Mouse (Mus musculus) liver, postnatal 0 days (tissue): ENCODE measurements around the gene Paqr8. TPM values are rescaled to one million over a fixed set of nuclear protein-coding genes. Genes with fewer than 3 reads are reported as not detected.

Experiments used
- ATAC-seq: fragments of 200-750 bp; cut with Nextera tagmentation; 2 replicates; pipeline ENCODE4 v1.8.0; 2017; ENCODE audit warnings: mild to moderate bottlenecking, moderate library complexity
- DNase-seq: peaks from one replicate; pipeline ENCODE4 v3.0.0-alpha.2; 2016
- H3K27ac ChIP-seq: fragments of 300-500 bp; sonication (generic); 2 replicates; pipeline ENCODE4 v1.5.1; 2014; ENCODE audit warnings: antibody characterized with exemption, moderate library complexity, mild to moderate bottlenecking, low read depth
- H3K27me3 ChIP-seq: fragments of 300-500 bp; sonication (generic); 2 replicates; pipeline ENCODE4 v1.6.1; 2014; ENCODE audit warnings: low read length, control low read depth, mixed read lengths; ENCODE audit not compliant: insufficient read depth
- H3K36me3 ChIP-seq: fragments of 300-500 bp; sonication (generic); replicated peaks from 2 replicates; pipeline ENCODE4 v1.6.1; 2014; ENCODE audit warnings: mild to moderate bottlenecking, control low read depth, low read length, moderate library complexity, mixed read lengths; ENCODE audit not compliant: insufficient read depth
- H3K4me1 ChIP-seq: fragments of 300-500 bp; sonication (generic); 2 replicates; pipeline ENCODE4 v1.6.1; 2014; ENCODE audit warnings: antibody characterized with exemption, mild to moderate bottlenecking, control low read depth; ENCODE audit not compliant: insufficient read depth
- H3K4me2 ChIP-seq: fragments of 300-500 bp; sonication (generic); 2 replicates; pipeline ENCODE4 v1.6.1; 2014; ENCODE audit warnings: low read depth, mild to moderate bottlenecking, low read length, moderate library complexity, mixed read lengths
- H3K4me3 ChIP-seq: fragments of 300-500 bp; sonication (generic); 2 replicates; pipeline ENCODE4 v1.5.1; 2014; ENCODE audit warnings: low read depth, low read length
- H3K9ac ChIP-seq: fragments of 300-500 bp; sonication (generic); replicated peaks from 2 replicates; pipeline ENCODE4 v1.6.1; 2014; ENCODE audit warnings: mild to moderate bottlenecking, moderate library complexity
- H3K9me3 ChIP-seq: fragments of 300-500 bp; sonication (generic); 2 replicates; pipeline ENCODE4 v1.6.1; 2016; ENCODE audit warnings: mild to moderate bottlenecking, control low read depth, low read length, mixed read lengths
- CTCF ChIP-seq: sonication (generic); IDR thresholded peaks from 2 replicates; pipeline ENCODE4 v1.5.1; 2016; ENCODE audit warnings: antibody characterized with exemption, low read depth
- EP300 ChIP-seq: IDR thresholded peaks from 2 replicates; pipeline ENCODE4 v1.6.1; 2016; ENCODE audit warnings: antibody characterized with exemption, low read depth, mild to moderate bottlenecking
- WGBS: fragments of 180-500 bp; shearing (Covaris S2); extraction: QIAGEN DNeasy Blood & Tissue Kit; methylation state at CpG from one replicate; pipeline ENCODE4 v1.1.7; 2014; ENCODE audit not compliant: insufficient replicate concordance; 5-methylcytosine and 5-hydroxymethylcytosine counted together
- polyA plus RNA-seq: library from polyadenylated mRNA; unstranded; fragments of >200 nt; fragmentation: Nextera tagmentation; extraction: Ambion mirVana; gene quantifications from 2 replicates; pipeline ENCODE4 v1.2.1, GENCODE M21; 2015

The Paqr8 gene
- polyA plus RNA-seq, 1 experiment from 2014 or later: 0.18 TPM

- Histone ChIP-seq H3K9me3 (no peaks in the 10 kb centered on the region), H3K4me3 (no peak overlapping the region), H3K4me1 (no peaks in the 10 kb centered on the region), H3K27ac (no peak overlapping the region), H3K9ac (no peak overlapping the region), H3K36me3 (no peaks in the 10 kb centered on the region), H3K27me3 (no peaks in the 10 kb centered on the region), H3K4me2 (no peak overlapping the region)
- DNase-seq: no peak
- WGBS: 76% methylated on average over 4 of the region's 4 CpGs
- TF ChIP-seq CTCF (no peak), EP300 (no peak)
- no peak for ATAC-seq
Observed at GRCm38 (mm10) chr1:20883079-20883478, 7.3 kb upstream of the Paqr8 start.

GRCm38 (mm10) chr1:20889677-20890403, 566 bp upstream of the Paqr8 start:
- Histone ChIP-seq H3K27ac (no peak overlapping the region), H3K4me1 (peaks cover 14% of the 10 kb centered on the region), H3K9ac (no peak overlapping the region; the same call in 1 of the 2 replicates), H3K9me3 (no peaks in the 10 kb centered on the region), H3K4me3 (peak overlapping the region; percentile 66), H3K4me2 (peak overlapping the region; percentile 98), H3K27me3 (peaks cover 11% of the 10 kb centered on the region), H3K36me3 (no peaks in the 10 kb centered on the region)
- no peak; the same call in 1 of the 2 replicates for ATAC-seq
- TF ChIP-seq CTCF (no peak), EP300 (no peak)
- WGBS: 33% methylated on average over 16 of the region's 16 CpGs
- DNase-seq: no peak

GRCm38 (mm10) chr1:20890941-20891399, 564 bp downstream of the Paqr8 start:
- H3K4me2 ChIP-seq: peak overlapping the region; percentile 98
- H3K9me3 ChIP-seq: no peaks in the 10 kb centered on the region
- H3K4me3 ChIP-seq: peak overlapping the region; percentile 66
- TF ChIP-seq CTCF: peak; percentile 47
- TF ChIP-seq EP300: no peak
- H3K27me3 ChIP-seq: peaks cover 11% of the 10 kb centered on the region
- under 1% methylated on average over 20 of the region's 20 CpGs for WGBS
- DNase-seq (peak; percentile 27), ATAC-seq (peak; percentile 68)
- peak overlapping the region; percentile 41 for H3K9ac ChIP-seq
- no peaks in the 10 kb centered on the region for H3K36me3 ChIP-seq
- H3K27ac ChIP-seq: no peak overlapping the region
- H3K4me1 ChIP-seq: peaks cover 14% of the 10 kb centered on the region

DNA sequence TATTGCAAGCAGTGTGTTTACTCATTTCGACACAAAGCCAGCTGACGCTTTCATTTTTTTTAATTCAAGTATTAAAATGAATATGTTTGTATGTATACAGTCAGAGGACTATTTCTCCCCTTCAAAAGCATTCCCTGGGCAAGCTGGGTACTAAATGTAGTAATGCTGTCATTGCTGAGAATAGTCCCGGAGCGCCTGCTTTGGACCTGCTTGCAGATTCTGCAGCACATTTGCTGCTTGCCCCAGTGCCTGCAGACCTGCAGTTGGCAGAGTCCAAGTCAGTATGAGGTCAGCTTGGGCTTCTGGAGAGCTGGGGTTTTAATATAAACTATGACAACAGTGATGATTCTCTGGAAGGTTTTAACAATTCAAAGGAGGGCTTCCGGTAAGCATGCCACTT, 2.7 kb downstream of the Paqr8 start:
- no peak for ATAC-seq
- 82% methylated on average over 5 of the region's 5 CpGs for WGBS

DNA sequence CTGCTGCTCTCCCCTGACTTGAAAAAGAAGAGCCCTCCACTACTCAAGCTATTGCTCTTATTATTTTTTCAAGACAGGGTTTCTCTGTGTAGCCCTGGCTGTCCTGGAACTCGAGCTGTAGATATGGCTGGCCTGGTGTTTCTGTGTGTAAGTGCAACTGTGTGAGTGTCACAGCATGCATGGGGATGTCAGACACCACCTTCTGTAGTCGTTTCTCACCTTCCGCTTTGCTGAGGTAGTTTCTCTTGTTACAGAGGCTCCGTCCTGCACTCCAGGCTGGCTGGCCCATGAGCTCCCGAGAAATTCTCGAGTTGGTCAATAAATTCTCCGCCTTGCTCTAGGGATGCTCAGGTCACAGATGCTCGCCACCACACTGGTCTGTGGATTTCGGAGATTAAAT, 8.0 kb downstream of the Paqr8 start:
- Histone ChIP-seq H3K27me3 (no peaks in the 10 kb centered on the region), H3K9ac (no peak overlapping the region), H3K4me3 (no peak overlapping the region), H3K4me2 (no peak overlapping the region), H3K4me1 (no peaks in the 10 kb centered on the region), H3K36me3 (no peaks in the 10 kb centered on the region), H3K27ac (no peak overlapping the region), H3K9me3 (no peaks in the 10 kb centered on the region)
- no peak for TF ChIP-seq EP300
- TF ChIP-seq CTCF: no peak
- ATAC-seq: no peak
- DNase-seq: no peak
- WGBS: 79% methylated on average over 9 of the region's 9 CpGs

More for the DNA sequence above, 2.7 kb downstream of the Paqr8 start:
- TF ChIP-seq EP300 (no peak), CTCF (no peak)
- Histone ChIP-seq H3K36me3 (no peaks in the 10 kb centered on the region), H3K4me1 (peaks cover 14% of the 10 kb centered on the region), H3K9ac (no peak overlapping the region), H3K4me2 (no peak overlapping the region), H3K27me3 (peaks cover 11% of the 10 kb centered on the region), H3K27ac (no peak overlapping the region), H3K4me3 (no peak overlapping the region), H3K9me3 (no peaks in the 10 kb centered on the region)
- no peak for DNase-seq

GRCm38 (mm10) chr1:20900336-20900735, 9.9 kb downstream of the Paqr8 start:
- DNase-seq: no peak
- 62% methylated on average over 4 of the region's 4 CpGs for WGBS
- no peaks in the 10 kb centered on the region for H3K27me3 ChIP-seq
- no peak overlapping the region for H3K4me2 ChIP-seq
- H3K4me1 ChIP-seq: no peaks in the 10 kb centered on the region
- no peak for TF ChIP-seq CTCF
- no peak for TF ChIP-seq EP300
- H3K4me3 ChIP-seq: no peak overlapping the region
- no peak overlapping the region for H3K27ac ChIP-seq
- no peaks in the 10 kb centered on the region for H3K9me3 ChIP-seq
- H3K9ac ChIP-seq: no peak overlapping the region
- no peaks in the 10 kb centered on the region for H3K36me3 ChIP-seq
- ATAC-seq: no peak
